ENCODE assay signal across 1 mouse cellular context in genomic region chr16:14309833-14310232, GRCm38 (mm10).
TF ChIP-seq lines count a peak whose summit lies in the region.

No protein-coding gene starts in this region.

TF ChIP-seq in MEL, 35 proteins besides CTCF, POLR2A, EP300 and RAD21 (continued from another document):
- TF ChIP-seq ZC3H11A (IDR thresholded peaks at IDR 0.05; ENCODE audit: low read depth, low read length) (no peak), TCF12 (IDR thresholded peaks at IDR 0.05; ENCODE audit: low read depth, low read length) (peak; percentile 85)
